Mouse (Mus musculus): ENCODE measurements around the gene Atp5h. TPM values are rescaled to one million over a fixed set of nuclear protein-coding genes. Genes with fewer than 3 reads are reported as not detected.

Atp5h gene
- polyA plus RNA-seq, 1 experiment from 2014 or later, result 2,168 TPM

Small RNA genes lying within 50 kb of the gene (microRNA-seq; reads per million reads assigned to microRNA genes)
- not detected for gene Mir3968

Other genes with a start within 250 kb of the Atp5h start
- gene Tmem104, start 232.5 kb downstream of the Atp5h start, polyA plus RNA-seq (2015; fragmentation: Nextera tagmentation; extraction: Ambion mirVana), result 6.6 and 11.4 TPM in 2 replicates
- gene Nat9, start 232.1 kb downstream of the Atp5h start, polyA plus RNA-seq (2015; fragmentation: Nextera tagmentation; extraction: Ambion mirVana), result 16.2 and 20.8 TPM in 2 replicates
- gene Grin2c, start 152.7 kb downstream of the Atp5h start, polyA plus RNA-seq (2015; fragmentation: Nextera tagmentation; extraction: Ambion mirVana), result 0.10 and 0.16 TPM in 2 replicates
- 10.5 and 12.4 TPM in 2 replicates for gene Fdxr, start 142.9 kb downstream of the Atp5h start, polyA plus RNA-seq (2015; fragmentation: Nextera tagmentation; extraction: Ambion mirVana)
- 0.55 and 0.67 TPM in 2 replicates for gene Fads6, start 122.3 kb downstream of the Atp5h start, polyA plus RNA-seq (2015; fragmentation: Nextera tagmentation; extraction: Ambion mirVana)
- gene Otop2, start 112.8 kb downstream of the Atp5h start, polyA plus RNA-seq (2015; fragmentation: Nextera tagmentation; extraction: Ambion mirVana), result 0.08 TPM in 1 of 2 replicates, not detected in the other
- gene Ush1g, start 97.9 kb downstream of the Atp5h start, polyA plus RNA-seq (2015; fragmentation: Nextera tagmentation; extraction: Ambion mirVana), result 0.11 and 0.29 TPM in 2 replicates
- gene Otop3, start 85.2 kb downstream of the Atp5h start, polyA plus RNA-seq (2015; fragmentation: Nextera tagmentation; extraction: Ambion mirVana), result not detected in 2 replicates
- gene Hid1, start 52.2 kb downstream of the Atp5h start, polyA plus RNA-seq (2015; fragmentation: Nextera tagmentation; extraction: Ambion mirVana), result 7.6 and 11.2 TPM in 2 replicates
- 6.3 and 11.1 TPM in 2 replicates for gene Cdr2l, start 38.0 kb downstream of the Atp5h start, polyA plus RNA-seq (2015; fragmentation: Nextera tagmentation; extraction: Ambion mirVana)
- gene Mrpl58, start 16.2 kb downstream of the Atp5h start, polyA plus RNA-seq (2015; fragmentation: Nextera tagmentation; extraction: Ambion mirVana), result 163 and 167 TPM in 2 replicates
- 11.5 and 14.7 TPM in 2 replicates for gene Kctd2, start 166 bp upstream of the Atp5h start, polyA plus RNA-seq (2015; fragmentation: Nextera tagmentation; extraction: Ambion mirVana)
- 0.06 TPM in 1 of 2 replicates, not detected in the other for gene Trim80, start 20.6 kb upstream of the Atp5h start, polyA plus RNA-seq (2015; fragmentation: Nextera tagmentation; extraction: Ambion mirVana)
- gene Slc16a5, start 42.5 kb upstream of the Atp5h start, polyA plus RNA-seq (2015; fragmentation: Nextera tagmentation; extraction: Ambion mirVana), result 0.57 and 5.0 TPM in 2 replicates
- 4.6 and 6.2 TPM in 2 replicates for gene Armc7, start 55.7 kb upstream of the Atp5h start, polyA plus RNA-seq (2015; fragmentation: Nextera tagmentation; extraction: Ambion mirVana)
- gene Nt5c, start 71.9 kb upstream of the Atp5h start, polyA plus RNA-seq (2015; fragmentation: Nextera tagmentation; extraction: Ambion mirVana), result 49.6 and 62.1 TPM in 2 replicates
- gene Jpt1, start 94.4 kb upstream of the Atp5h start, polyA plus RNA-seq (2015; fragmentation: Nextera tagmentation; extraction: Ambion mirVana), result 480 and 515 TPM in 2 replicates
- 566 and 571 TPM in 2 replicates for gene Sumo2, start 116.3 kb upstream of the Atp5h start, polyA plus RNA-seq (2015; fragmentation: Nextera tagmentation; extraction: Ambion mirVana)
- 80.8 and 105 TPM in 2 replicates for gene Nup85, start 144.5 kb upstream of the Atp5h start, polyA plus RNA-seq (2015; fragmentation: Nextera tagmentation; extraction: Ambion mirVana)
- gene Mrps7, start 184.0 kb upstream of the Atp5h start, polyA plus RNA-seq (2015; fragmentation: Nextera tagmentation; extraction: Ambion mirVana), result 76.2 and 80.1 TPM in 2 replicates
- 13.7 and 16.3 TPM in 2 replicates for gene Gga3, start 184.1 kb upstream of the Atp5h start, polyA plus RNA-seq (2015; fragmentation: Nextera tagmentation; extraction: Ambion mirVana)
- 30.2 and 34.5 TPM in 2 replicates for gene Mif4gd, start 193.0 kb upstream of the Atp5h start, polyA plus RNA-seq (2015; fragmentation: Nextera tagmentation; extraction: Ambion mirVana)
- 47.7 and 48.8 TPM in 2 replicates for gene Slc25a19, start 208.3 kb upstream of the Atp5h start, polyA plus RNA-seq (2015; fragmentation: Nextera tagmentation; extraction: Ambion mirVana)